Mouse (Mus musculus): Measurements from ENCODE around the gene Slc46a2. TPM values are rescaled to one million over a fixed set of nuclear protein-coding genes. Genes with fewer than 3 reads are reported as not detected.

Gene Slc46a2
- polyA plus RNA-seq, 1 experiment = not detected

GRCm38 (mm10) chr4:59878595-59878994 lies 36.3 kb downstream of the Slc46a2 start:
- no peak overlapping the region for H3K27ac ChIP-seq (ENCODE audit: insufficient read depth, low read depth, low read length)

GRCm38 (mm10) chr4:59877025-59877424 lies 37.8 kb downstream of the Slc46a2 start:
- no peak overlapping the region for H3K4me3 ChIP-seq (ENCODE audit: insufficient read depth, low read length)
- H3K27ac ChIP-seq (ENCODE audit: insufficient read depth, low read depth, low read length) = no peak overlapping the region
- no peak for TF ChIP-seq CTCF (IDR thresholded peaks at IDR 0.05; ENCODE audit: low read depth, low read length)
- no peak for TF ChIP-seq POLR2A (IDR thresholded peaks at IDR 0.05; ENCODE audit: borderline replicate concordance, low read depth, low read length)
- H3K4me1 ChIP-seq (ENCODE audit: control insufficient read depth, insufficient read depth, low read length) = peaks cover 47% of the 10 kb centered on the region

More at GRCm38 (mm10) chr4:59878595-59878994, 36.3 kb downstream of the Slc46a2 start:
- Histone ChIP-seq H3K4me1 (ENCODE audit: control insufficient read depth, insufficient read depth, low read length) (peaks cover 41% of the 10 kb centered on the region), H3K4me3 (ENCODE audit: insufficient read depth, low read length) (no peak overlapping the region)
- no peak for TF ChIP-seq POLR2A (IDR thresholded peaks at IDR 0.05; ENCODE audit: borderline replicate concordance, low read depth, low read length)
- TF ChIP-seq CTCF (IDR thresholded peaks at IDR 0.05; ENCODE audit: low read depth, low read length) = no peak

GRCm38 (mm10) chr4:59876570-59876969 lies 38.3 kb downstream of the Slc46a2 start:
- peaks cover 47% of the 10 kb centered on the region for H3K4me1 ChIP-seq (ENCODE audit: control insufficient read depth, insufficient read depth, low read length)

GRCm38 (mm10) chr4:59873830-59874229 lies 41.0 kb downstream of the Slc46a2 start:
- peaks cover 52% of the 10 kb centered on the region for H3K4me1 ChIP-seq (ENCODE audit: control insufficient read depth, insufficient read depth, low read length)
- H3K4me3 ChIP-seq (ENCODE audit: insufficient read depth, low read length) = no peak overlapping the region
- TF ChIP-seq CTCF (IDR thresholded peaks at IDR 0.05; ENCODE audit: low read depth, low read length) = no peak
- no peak for TF ChIP-seq POLR2A (IDR thresholded peaks at IDR 0.05; ENCODE audit: borderline replicate concordance, low read depth, low read length)
- H3K27ac ChIP-seq (ENCODE audit: insufficient read depth, low read depth, low read length) = peak overlapping the region; percentile 36

More at GRCm38 (mm10) chr4:59876570-59876969, 38.3 kb downstream of the Slc46a2 start:
- Histone ChIP-seq H3K4me3 (ENCODE audit: insufficient read depth, low read length) (no peak overlapping the region), H3K27ac (ENCODE audit: insufficient read depth, low read depth, low read length) (no peak overlapping the region)
- TF ChIP-seq POLR2A (IDR thresholded peaks at IDR 0.05; ENCODE audit: borderline replicate concordance, low read depth, low read length) = no peak
- TF ChIP-seq CTCF (IDR thresholded peaks at IDR 0.05; ENCODE audit: low read depth, low read length) = no peak

- no peak overlapping the region for H3K4me3 ChIP-seq (ENCODE audit: insufficient read depth, low read length)
- H3K4me1 ChIP-seq (ENCODE audit: control insufficient read depth, insufficient read depth, low read length) = peaks cover 49% of the 10 kb centered on the region
- no peak overlapping the region for H3K27ac ChIP-seq (ENCODE audit: insufficient read depth, low read depth, low read length)
- TF ChIP-seq POLR2A (IDR thresholded peaks at IDR 0.05; ENCODE audit: borderline replicate concordance, low read depth, low read length) (no peak), CTCF (IDR thresholded peaks at IDR 0.05; ENCODE audit: low read depth, low read length) (no peak)
Measured at GRCm38 (mm10) chr4:59873240-59873639, 41.6 kb downstream of the Slc46a2 start.

- TF ChIP-seq POLR2A (IDR thresholded peaks at IDR 0.05; ENCODE audit: borderline replicate concordance, low read depth, low read length) (no peak), CTCF (IDR thresholded peaks at IDR 0.05; ENCODE audit: low read depth, low read length) (peak; percentile 79; the same call in 1 of the 2 replicates)
- H3K4me1 ChIP-seq (ENCODE audit: control insufficient read depth, insufficient read depth, low read length) = peaks cover 48% of the 10 kb centered on the region
Measured at GRCm38 (mm10) chr4:59870859-59871591, 43.8 kb downstream of the Slc46a2 start.

GRCm38 (mm10) chr4:59870433-59870832 lies 44.4 kb downstream of the Slc46a2 start:
- TF ChIP-seq CTCF (IDR thresholded peaks at IDR 0.05; ENCODE audit: low read depth, low read length) (no peak), POLR2A (IDR thresholded peaks at IDR 0.05; ENCODE audit: borderline replicate concordance, low read depth, low read length) (no peak)
- Histone ChIP-seq H3K4me3 (ENCODE audit: insufficient read depth, low read length) (no peak overlapping the region), H3K4me1 (ENCODE audit: control insufficient read depth, insufficient read depth, low read length) (peaks cover 49% of the 10 kb centered on the region), H3K27ac (ENCODE audit: insufficient read depth, low read depth, low read length) (peak overlapping the region; percentile 63)

More at GRCm38 (mm10) chr4:59870859-59871591, 43.8 kb downstream of the Slc46a2 start:
- Histone ChIP-seq H3K4me3 (ENCODE audit: insufficient read depth, low read length) (no peak overlapping the region), H3K27ac (ENCODE audit: insufficient read depth, low read depth, low read length) (peak overlapping the region; percentile 63)

GRCm38 (mm10) chr4:59869488-59870057 lies 45.3 kb downstream of the Slc46a2 start:
- TF ChIP-seq POLR2A (IDR thresholded peaks at IDR 0.05; ENCODE audit: borderline replicate concordance, low read depth, low read length) (no peak), CTCF (IDR thresholded peaks at IDR 0.05; ENCODE audit: low read depth, low read length) (no peak)
- Histone ChIP-seq H3K27ac (ENCODE audit: insufficient read depth, low read depth, low read length) (peak overlapping the region; percentile 5), H3K4me3 (ENCODE audit: insufficient read depth, low read length) (no peak overlapping the region), H3K4me1 (ENCODE audit: control insufficient read depth, insufficient read depth, low read length) (peaks cover 58% of the 10 kb centered on the region)

GRCm38 (mm10) chr4:59868086-59868485 lies 46.8 kb downstream of the Slc46a2 start:
- no peak for TF ChIP-seq POLR2A (IDR thresholded peaks at IDR 0.05; ENCODE audit: borderline replicate concordance, low read depth, low read length)
- no peak for TF ChIP-seq CTCF (IDR thresholded peaks at IDR 0.05; ENCODE audit: low read depth, low read length)
- no peak overlapping the region for H3K4me3 ChIP-seq (ENCODE audit: insufficient read depth, low read length)
- H3K27ac ChIP-seq (ENCODE audit: insufficient read depth, low read depth, low read length) = peak overlapping the region; percentile 28; the same call in 1 of the 2 replicates
- H3K4me1 ChIP-seq (ENCODE audit: control insufficient read depth, insufficient read depth, low read length) = peaks cover 56% of the 10 kb centered on the region

GRCm38 (mm10) chr4:59863869-59864268 lies 51.0 kb downstream of the Slc46a2 start:
- H3K4me1 ChIP-seq (ENCODE audit: control insufficient read depth, insufficient read depth, low read length) = peaks cover 70% of the 10 kb centered on the region
- H3K27ac ChIP-seq (ENCODE audit: insufficient read depth, low read depth, low read length) = peak overlapping the region; percentile 97
- no peak for TF ChIP-seq CTCF (IDR thresholded peaks at IDR 0.05; ENCODE audit: low read depth, low read length)
- peak overlapping the region; percentile 38; the same call in 1 of the 2 replicates for H3K4me3 ChIP-seq (ENCODE audit: insufficient read depth, low read length)

Data from bone marrow macrophage, adult 2 months (primary cell).